Mouse (Mus musculus) lung, adult 2 months (tissue): ENCODE data around the gene Btbd9.

Experiments
- CTCF ChIP-seq: fragments of 200-500 bp; IDR thresholded peaks from 2 replicates; pipeline ENCODE4 v1.5.1; 2011; ENCODE audit warnings: mild to moderate bottlenecking, low read length, control low read depth; ENCODE audit not compliant: insufficient read depth
- POLR2A ChIP-seq: fragments of 200-500 bp; IDR thresholded peaks from 2 replicates; pipeline ENCODE4 v1.6.1; 2011; ENCODE audit warnings: low read depth, mild to moderate bottlenecking, control low read depth, low read length, borderline replicate concordance; ENCODE audit errors: extremely low read depth

GRCm38 (mm10) chr17:30419494-30419893 is 156.8 kb downstream of the Btbd9 start:
- TF ChIP-seq CTCF (no peak), POLR2A (no peak)
